In genomic region chr1:172313613-172314411, GRCm38 (mm10) we compare ENCODE assay signal across 10 mouse cellular contexts. TPM values are rescaled to one million over a fixed set of nuclear protein-coding genes. Genes with fewer than 3 reads are reported as not detected.
DNase-seq lines count a peak whose midpoint lies in the region; ATAC-seq and TF ChIP-seq lines count a peak whose summit lies in the region.
"Had no signal": no experiment of that assay in that cellular context is flagged by ENCODE, and none has a peak within 500 bp of the region (broad histone marks: within the 10 kb centered on the region; RNA-seq: fewer than 3 reads in every experiment).

No protein-coding gene starts in this region.

- no peak for ATAC-seq in G1E (ENCODE audit: extremely low read depth, insufficient number of reproducible peaks, low FRiP score, poor library complexity, severe bottlenecking)
- ATAC-seq in forebrain, embryonic 14.5 days: no peak

- peak overlapping the region; percentile 68 for H3K4me2 ChIP-seq in forebrain, embryonic 14.5 days (ENCODE audit: low read length)

- H3K4me1 ChIP-seq in G1E (ENCODE audit: insufficient read depth, low read depth, low read length): peaks cover 52% of the 10 kb centered on the region
- H3K4me1 ChIP-seq in forebrain, embryonic 14.5 days (ENCODE audit: control insufficient read depth, insufficient read depth, low read length): peaks cover 50% of the 10 kb centered on the region

- WGBS in forebrain, embryonic 14.5 days: 65% methylated on average over 10 of the region's 10 CpGs
- 89% methylated on average over 10 of the region's 10 CpGs for WGBS in macrophage (ENCODE audit: missing documents)

- no peaks in the 10 kb centered on the region for H3K9me3 ChIP-seq in G1E (replicated peaks)
- H3K9me3 ChIP-seq in forebrain, embryonic 14.5 days (replicated peaks; ENCODE audit: control insufficient read depth, low read length): no peaks in the 10 kb centered on the region

- DNase-seq in gastrocnemius, adult 2 months: peak; percentile 40
- no peak for DNase-seq in gastrocnemius, adult 18-20 months (ENCODE audit: low spot score)
- DNase-seq in G1E (ENCODE audit: low spot score): no peak
- DNase-seq in forebrain, embryonic 14.5 days (ENCODE audit: low spot score): no peak
- no peak for DNase-seq in thymus, postnatal 25 days
- DNase-seq in urinary bladder, postnatal 25 days (ENCODE audit: low spot score): no peak
- no peak for DNase-seq in adrenal gland, postnatal 4 days (ENCODE audit: low spot score in 2 of 2)

- peak overlapping the region; percentile 46 for H3K27ac ChIP-seq in gastrocnemius, adult 2 months
- H3K27ac ChIP-seq in forebrain, embryonic 14.5 days (ENCODE audit: low read depth, low read length): peak overlapping the region; percentile 92
- H3K27ac ChIP-seq in macrophage: no peak overlapping the region

- H3K36me3 ChIP-seq in G1E (replicated peaks) (peaks cover 51% of the 10 kb centered on the region), macrophage (ENCODE audit: inconsistent target) (peaks cover 10% of the 10 kb centered on the region; the same call in 1 of the 2 replicates)
- H3K36me3 ChIP-seq in forebrain, embryonic 14.5 days (ENCODE audit: control insufficient read depth, insufficient read depth, low read length): peaks cover 28% of the 10 kb centered on the region

- peak overlapping the region; percentile 96 for H3K4me3 ChIP-seq in gastrocnemius, adult 2 months
- H3K4me3 ChIP-seq in G1E (ENCODE audit: low read depth, low read length) (peak overlapping the region; percentile 95; the same call in 1 of the 2 replicates), macrophage (ENCODE audit: inconsistent target) (peak overlapping the region; percentile 77; the same call in 1 of the 2 replicates)
- H3K4me3 ChIP-seq in forebrain, embryonic 14.5 days (ENCODE audit: low read depth, low read length): peak overlapping the region; percentile 70

- H3K27me3 ChIP-seq in G1E (ENCODE audit: insufficient read depth, low read length): no peaks in the 10 kb centered on the region
- no peaks in the 10 kb centered on the region for H3K27me3 ChIP-seq in forebrain, embryonic 14.5 days (replicated peaks; ENCODE audit: control insufficient read depth, insufficient read depth, low read length)

- intact Hi-C loops in gastrocnemius, adult 2 months (cut with DNase I): loop anchor here (5.0 kb wide), 2 partner anchors 97 to 187 kb away; partner anchors contain the start of genes Casq1 and Pex19

- peaks cover 42% of the 10 kb centered on the region for H3K79me2 ChIP-seq in macrophage (ENCODE audit: inconsistent target)

- peak overlapping the region; percentile 76 for H3K9ac ChIP-seq in forebrain, embryonic 14.5 days (ENCODE audit: low read length)

- no peak for TF ChIP-seq CTCF in gastrocnemius, adult 2 months (IDR thresholded peaks at IDR 0.05)
- TF ChIP-seq CTCF in G1E (IDR thresholded peaks at IDR 0.05; ENCODE audit: low read depth, low read length): no peak

RNA-seq across cellular contexts. Expression of gene Kcnj9, which starts 15.3 kb away (rescaled TPM):
- not detected for total RNA-seq in gastrocnemius, adult 2 months (2021)
- total RNA-seq in gastrocnemius, adult 18-20 months (2021): not detected
- total RNA-seq in G1E (2014; fragmentation: Nextera tagmentation) (not detected in 2 replicates), G1E (2017) (not detected in 2 replicates)
- polyA plus RNA-seq in G1E (2012) (not detected in 2 replicates), macrophage (2018) (0.06 to 0.33 TPM in 2 of 3 replicates, not detected in the other)
- 1.3 and 1.5 TPM in 2 replicates for polyA plus RNA-seq in forebrain, embryonic 14.5 days (2014; fragmentation: Nextera tagmentation; extraction: Ambion mirVana)
- under 1 TPM in 5 of 26 experiments, not detected in 21; 0.17 to 0.40 (median 0.33) TPM for total RNA-seq in macrophage (2018; cell fraction: chromatin; rRNA removed)
- under 1 TPM in 1 of 26 experiments, not detected in 25; 0.03 TPM for total RNA-seq in macrophage (2018; cell fraction: cytosol; rRNA removed)
- under 1 TPM in 6 of 26 experiments, not detected in 20; 0.24 to 0.59 (median 0.31) TPM for total RNA-seq in macrophage (2018; cell fraction: nucleus; rRNA removed)
- total RNA-seq in adrenal gland, postnatal 4 days (2021): under 1 TPM; 0.11 to 0.20 TPM
- total RNA-seq: common myeloid progenitor, adult 5-6 weeks had no signal

RNA-seq across cellular contexts. Expression of gene Atp1a2, which starts 15.9 kb away (rescaled TPM):
- total RNA-seq in gastrocnemius, adult 2 months (2021): 1,000 to 10,000 TPM in 1 of 2 experiments, 100 to 1,000 TPM in 1; 838 to 1,060 TPM
- total RNA-seq in gastrocnemius, adult 18-20 months (2021): 1,000 to 10,000 TPM in 1 of 2 experiments, 100 to 1,000 TPM in 1; 896 to 1,049 TPM
- total RNA-seq in G1E (2014; fragmentation: Nextera tagmentation) (not detected in 2 replicates), G1E (2017) (under 0.01 and 0.05 TPM in 2 replicates)
- polyA plus RNA-seq in G1E (2012) (not detected in 2 replicates), macrophage (2018) (not detected in 3 replicates)
- polyA plus RNA-seq in forebrain, embryonic 14.5 days (2014; fragmentation: Nextera tagmentation; extraction: Ambion mirVana): 12.9 and 19.8 TPM in 2 replicates
- under 1 TPM in 1 of 26 experiments, not detected in 25; 0.19 TPM for total RNA-seq in macrophage (2018; cell fraction: chromatin; rRNA removed)
- under 1 TPM in 1 of 26 experiments, not detected in 25; 0.04 TPM for total RNA-seq in macrophage (2018; cell fraction: cytosol; rRNA removed)
- total RNA-seq in macrophage (2018; cell fraction: nucleus; rRNA removed): not detected
- total RNA-seq in adrenal gland, postnatal 4 days (2021): 10 to 100 TPM; 50.9 to 70.2 TPM
- total RNA-seq: common myeloid progenitor, adult 5-6 weeks had no signal

RNA-seq across cellular contexts. Expression of gene Kcnj10, which starts 27.2 kb away (rescaled TPM):
- total RNA-seq in gastrocnemius, adult 2 months (2021): under 1 TPM in 1 of 2 experiments, not detected in 1; 0.06 TPM
- total RNA-seq in gastrocnemius, adult 18-20 months (2021): under 1 TPM; 0.05 to 0.17 TPM
- total RNA-seq in G1E (2014; fragmentation: Nextera tagmentation): 1.1 TPM in 1 of 2 replicates, not detected in the other
- under 0.01 and 0.11 TPM in 2 replicates for total RNA-seq in G1E (2017)
- polyA plus RNA-seq in G1E (2012): not detected in 2 replicates
- polyA plus RNA-seq in forebrain, embryonic 14.5 days (2014; fragmentation: Nextera tagmentation; extraction: Ambion mirVana): 1.5 and 1.6 TPM in 2 replicates
- total RNA-seq in macrophage (2018; cell fraction: chromatin; rRNA removed): under 1 TPM in 3 of 26 experiments, not detected in 23; 0.10 to 0.13 (median 0.12) TPM
- total RNA-seq in macrophage (2018; cell fraction: cytosol; rRNA removed): under 1 TPM; 0.08 to 0.67 (median 0.20) TPM
- under 1 TPM in 22 of 26 experiments, not detected in 4; 0.11 to 0.51 (median 0.24) TPM for total RNA-seq in macrophage (2018; cell fraction: nucleus; rRNA removed)
- 0.28 to 1.9 TPM (median 0.66 TPM) in 3 replicates for polyA plus RNA-seq in macrophage (2018)
- total RNA-seq in adrenal gland, postnatal 4 days (2021): 1 to 10 TPM; 1.8 to 4.5 TPM

RNA-seq across cellular contexts. Expression of gene Igsf8, which starts 52.4 kb away (rescaled TPM):
- total RNA-seq in gastrocnemius, adult 2 months (2021): 1 to 10 TPM; 7.4 to 8.3 TPM
- 10 to 100 TPM in 1 of 2 experiments, 1 to 10 TPM in 1; 7.6 to 10.6 TPM for total RNA-seq in gastrocnemius, adult 18-20 months (2021)
- total RNA-seq in G1E (2014; fragmentation: Nextera tagmentation): 19.9 and 33.3 TPM in 2 replicates
- 13.1 and 14.8 TPM in 2 replicates for total RNA-seq in G1E (2017)
- 69.3 and 71.4 TPM in 2 replicates for polyA plus RNA-seq in G1E (2012)
- 132 and 147 TPM in 2 replicates for polyA plus RNA-seq in forebrain, embryonic 14.5 days (2014; fragmentation: Nextera tagmentation; extraction: Ambion mirVana)
- 100 to 1,000 TPM in 2 of 26 experiments, 10 to 100 TPM in 23, 1 to 10 TPM in 1; 8.4 to 182 (median 25.7) TPM for total RNA-seq in macrophage (2018; cell fraction: chromatin; rRNA removed)
- 10 to 100 TPM; 28.1 to 85.5 (median 42.4) TPM for total RNA-seq in macrophage (2018; cell fraction: cytosol; rRNA removed)
- total RNA-seq in macrophage (2018; cell fraction: nucleus; rRNA removed): 100 to 1,000 TPM in 4 of 26 experiments, 10 to 100 TPM in 22; 50.8 to 110 (median 77.3) TPM
- polyA plus RNA-seq in macrophage (2018): 26.8 to 55.6 TPM (median 36.2 TPM) in 3 replicates
- total RNA-seq in adrenal gland, postnatal 4 days (2021): 10 to 100 TPM; 45.3 to 55.6 TPM

RNA-seq across cellular contexts. Expression of gene Atp1a4, which starts 55.6 kb away (rescaled TPM):
- under 1 TPM; 0.20 to 0.43 TPM for total RNA-seq in gastrocnemius, adult 2 months (2021)
- under 1 TPM; 0.40 to 0.43 TPM for total RNA-seq in gastrocnemius, adult 18-20 months (2021)
- not detected in 2 replicates for total RNA-seq in G1E (2014; fragmentation: Nextera tagmentation)
- 0.05 TPM in 1 of 2 replicates, not detected in the other for total RNA-seq in G1E (2017)
- polyA plus RNA-seq in G1E (2012): not detected in 2 replicates
- 0.08 and 0.12 TPM in 2 replicates for polyA plus RNA-seq in forebrain, embryonic 14.5 days (2014; fragmentation: Nextera tagmentation; extraction: Ambion mirVana)
- total RNA-seq in macrophage (2018; cell fraction: chromatin; rRNA removed): not detected
- under 1 TPM in 1 of 26 experiments, not detected in 25; 0.07 TPM for total RNA-seq in macrophage (2018; cell fraction: cytosol; rRNA removed)
- total RNA-seq in macrophage (2018; cell fraction: nucleus; rRNA removed): not detected
- polyA plus RNA-seq in macrophage (2018): not detected in 3 replicates
- total RNA-seq in adrenal gland, postnatal 4 days (2021): under 1 TPM; 0.39 to 0.45 TPM
- total RNA-seq: common myeloid progenitor, adult 5-6 weeks; layer of hippocampus, adult 8-10 months had no signal

Comparison
In these comparisons a context has a peak if more than half of its experiments do, and no peak if none do; other contexts are left out.
1. RNA of gene Atp1a2, which starts 15.9 kb away (total RNA-seq): 838 to 1,060 TPM in gastrocnemius, adult 2 months, 896 to 1,049 TPM in gastrocnemius, adult 18-20 months and 50.9 to 70.2 TPM in adrenal gland, postnatal 4 days; under 0.01 to 0.05 TPM in G1E; every median in the first group is over 10 times any median in the second.
2. Peak in every context shown above with its lines, with median percentiles within 50 percentile points of each other: H3K4me3 ChIP-seq.